Mouse (Mus musculus) retina, embryonic 14.5 days (tissue): Measurements from ENCODE around the gene Cacng1.

Experiments used
- DNase-seq: peaks from one replicate; pipeline ENCODE4 v3.0.0-alpha.2; 2015; ENCODE audit warnings: low spot score

The Cacng1 gene

GRCm38 (mm10) chr11:107707897-107708610 lies 8.3 kb downstream of the Cacng1 start:
- DNase-seq, result peak; percentile 40

GRCm38 (mm10) chr11:107705476-107706074 lies 10.7 kb downstream of the Cacng1 start:
- DNase-seq, result no peak

GRCm38 (mm10) chr11:107705060-107705459 lies 11.3 kb downstream of the Cacng1 start:
- no peak for DNase-seq

GRCm38 (mm10) chr11:107703272-107704134 lies 12.8 kb downstream of the Cacng1 start:
- DNase-seq, result peak; percentile 44

GRCm38 (mm10) chr11:107699967-107700366 lies 16.4 kb downstream of the Cacng1 start:
- no peak for DNase-seq

GRCm38 (mm10) chr11:107693338-107693737 lies 23.0 kb downstream of the Cacng1 start:
- no peak for DNase-seq

GRCm38 (mm10) chr11:107691569-107691968 lies 24.8 kb downstream of the Cacng1 start:
- DNase-seq, result no peak

- no peak for DNase-seq
Measured at GRCm38 (mm10) chr11:107688480-107688879, 27.8 kb downstream of the Cacng1 start.

- no peak for DNase-seq
Measured at GRCm38 (mm10) chr11:107686290-107686689, 30.0 kb downstream of the Cacng1 start.

GRCm38 (mm10) chr11:107683544-107684465 lies 32.5 kb downstream of the Cacng1 start:
- peak; percentile 54 for DNase-seq

- peak; percentile 74 for DNase-seq
Measured at GRCm38 (mm10) chr11:107682694-107683355, 33.5 kb downstream of the Cacng1 start.

GRCm38 (mm10) chr11:107676207-107676940 lies 39.9 kb downstream of the Cacng1 start:
- no peak for DNase-seq

- no peak for DNase-seq
Measured at GRCm38 (mm10) chr11:107675246-107675645, 41.1 kb downstream of the Cacng1 start.

- DNase-seq, result no peak
Measured at GRCm38 (mm10) chr11:107674601-107675000, 41.7 kb downstream of the Cacng1 start.

GRCm38 (mm10) chr11:107674006-107674405 lies 42.3 kb downstream of the Cacng1 start:
- no peak for DNase-seq

GRCm38 (mm10) chr11:107668977-107669376 lies 47.3 kb downstream of the Cacng1 start:
- DNase-seq, result no peak

- no peak for DNase-seq
Measured at GRCm38 (mm10) chr11:107668223-107668622, 48.1 kb downstream of the Cacng1 start.

GRCm38 (mm10) chr11:107667542-107667941 lies 48.8 kb downstream of the Cacng1 start:
- no peak for DNase-seq

GRCm38 (mm10) chr11:107662666-107663065 lies 53.7 kb downstream of the Cacng1 start:
- no peak for DNase-seq

- DNase-seq, result no peak
Measured at GRCm38 (mm10) chr11:107660452-107660851, 55.9 kb downstream of the Cacng1 start.
